Mouse (Mus musculus) kidney, adult 2 months (tissue): ENCODE data around the gene Prrt2.

ENCODE experiments used
- CTCF ChIP-seq: fragments of 200-500 bp; conservative IDR thresholded peaks from 2 replicates; pipeline ENCODE4 v1.5.1; 2011; ENCODE audit warnings: low read depth, mild to moderate bottlenecking, control low read depth, low read length, moderate library complexity, mixed read lengths; ENCODE audit not compliant: insufficient read depth, insufficient read length
- POLR2A ChIP-seq: fragments of 200-500 bp; IDR thresholded peaks from one replicate; pipeline ENCODE4 v1.6.1; 2011; ENCODE audit warnings: low read depth, low read length, control low read depth

DNA sequence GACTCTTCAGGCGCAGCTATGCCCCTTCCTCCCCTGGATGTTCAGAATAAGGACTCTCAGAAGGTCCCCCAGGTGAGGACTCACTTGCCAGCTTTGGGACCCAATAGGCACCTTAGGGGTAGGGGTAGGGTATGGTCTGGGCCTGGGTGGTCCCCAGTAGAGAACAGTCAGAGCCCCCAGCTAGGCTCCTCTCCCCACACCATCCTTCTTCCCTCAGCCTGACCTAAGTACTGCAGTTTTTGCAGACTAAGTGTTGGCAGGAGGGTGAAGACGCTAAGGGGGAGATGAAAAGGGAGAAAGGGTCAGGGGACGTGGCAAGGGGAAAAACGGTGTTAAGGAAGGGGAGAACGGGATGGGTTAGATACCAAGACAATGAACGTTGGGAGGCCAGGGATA is 3.1 kb downstream of the Prrt2 start:
- TF ChIP-seq CTCF (no peak), POLR2A (no peak)
